Mouse (Mus musculus): ENCODE measurements around the gene Pzp.
A peak's percentile ranks its signal among the peaks of the same experiment; 100 is the strongest.

Gene Pzp

DNA sequence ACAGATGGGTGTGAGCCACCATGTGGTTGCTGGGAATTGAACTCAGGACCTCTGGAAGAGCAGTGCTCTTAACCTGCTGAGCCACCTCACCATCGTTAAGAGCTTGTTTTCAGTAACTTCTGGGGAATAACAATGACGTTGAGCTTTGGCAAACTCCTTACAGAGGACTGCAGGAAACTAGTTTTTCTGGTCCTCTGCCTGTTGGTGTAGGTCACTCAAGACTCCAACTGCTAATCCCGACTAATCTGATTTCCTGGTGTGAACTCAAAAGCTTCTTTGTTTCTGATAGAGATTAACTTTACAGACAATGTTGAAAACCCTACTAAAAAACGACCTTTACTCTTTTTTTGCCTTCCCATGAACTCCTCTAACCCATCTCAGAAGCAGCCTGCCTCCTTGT is 49.0 kb downstream of the Pzp start:
- no peak for DNase-seq

DNA sequence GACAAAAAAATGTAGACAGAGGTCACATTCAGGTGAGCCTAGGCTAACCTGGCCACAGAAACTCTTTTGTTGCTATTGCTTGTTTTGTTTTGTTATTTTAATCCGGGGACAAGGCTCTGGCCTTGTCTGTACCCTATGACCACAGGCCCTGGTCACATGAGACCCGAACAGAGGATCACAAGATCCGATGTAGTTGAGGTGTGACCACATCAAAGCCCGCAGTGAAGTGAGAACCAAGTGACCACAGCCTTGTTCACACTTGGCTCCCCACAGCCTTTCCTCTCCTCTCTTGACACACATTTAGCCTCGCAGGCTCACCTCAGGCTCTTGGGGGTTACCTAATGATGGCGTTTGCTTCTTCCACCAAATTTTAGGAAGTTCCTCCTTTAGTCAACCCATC is 52.4 kb downstream of the Pzp start:
- no peak for DNase-seq

- DNase-seq, result no peak
Observed at GRCm38 (mm10) chr6:128469451-128469850, 57.1 kb downstream of the Pzp start.

GRCm38 (mm10) chr6:128467298-128467697 is 59.2 kb downstream of the Pzp start:
- no peak for DNase-seq

DNA sequence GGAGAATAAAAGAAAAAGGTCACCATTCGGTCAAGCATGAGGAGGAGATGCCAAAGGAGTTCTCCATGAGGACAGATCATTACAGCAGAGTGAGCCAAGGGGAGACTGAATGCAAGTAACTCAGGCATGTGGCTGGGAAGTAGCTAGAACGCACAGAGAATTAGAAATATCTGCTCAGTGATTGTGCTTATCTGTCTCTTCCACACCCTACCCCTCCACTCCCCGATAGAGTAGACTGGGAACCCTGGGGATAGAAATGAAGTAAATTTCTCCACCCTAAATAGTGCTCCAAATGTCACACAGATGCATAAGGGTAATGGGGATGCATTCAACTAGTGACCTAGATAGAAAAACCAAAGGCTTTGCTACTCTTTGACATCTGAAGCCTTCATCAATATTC is 60.0 kb downstream of the Pzp start:
- DNase-seq, result no peak

GRCm38 (mm10) chr6:128466043-128466442 is 60.5 kb downstream of the Pzp start:
- DNase-seq, result no peak

- no peak for DNase-seq
Observed at GRCm38 (mm10) chr6:128464996-128465395, 61.5 kb downstream of the Pzp start.

DNA sequence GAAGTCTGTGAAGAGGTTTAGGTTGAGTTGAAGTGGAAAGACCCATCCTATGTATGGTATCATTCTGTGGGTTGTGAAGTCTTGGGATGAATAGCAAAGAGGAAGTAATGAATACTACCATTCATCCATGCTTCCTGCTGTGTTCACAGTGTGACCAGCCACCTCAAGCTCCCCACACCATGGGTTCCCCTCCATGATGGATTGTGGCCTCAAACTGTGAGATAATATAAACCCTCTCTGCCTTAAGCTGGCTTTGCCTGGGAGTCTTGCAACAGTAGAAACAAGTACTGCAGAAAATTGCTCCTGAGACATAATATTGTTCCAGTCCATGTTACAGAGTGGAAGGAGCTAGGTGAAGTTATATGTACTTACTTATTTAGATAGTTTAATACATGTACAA is 64.9 kb downstream of the Pzp start:
- DNase-seq, result no peak

GRCm38 (mm10) chr6:128460729-128461503 is 65.6 kb downstream of the Pzp start:
- DNase-seq, result no peak

GRCm38 (mm10) chr6:128460321-128460720 is 66.2 kb downstream of the Pzp start:
- no peak for DNase-seq

DNA sequence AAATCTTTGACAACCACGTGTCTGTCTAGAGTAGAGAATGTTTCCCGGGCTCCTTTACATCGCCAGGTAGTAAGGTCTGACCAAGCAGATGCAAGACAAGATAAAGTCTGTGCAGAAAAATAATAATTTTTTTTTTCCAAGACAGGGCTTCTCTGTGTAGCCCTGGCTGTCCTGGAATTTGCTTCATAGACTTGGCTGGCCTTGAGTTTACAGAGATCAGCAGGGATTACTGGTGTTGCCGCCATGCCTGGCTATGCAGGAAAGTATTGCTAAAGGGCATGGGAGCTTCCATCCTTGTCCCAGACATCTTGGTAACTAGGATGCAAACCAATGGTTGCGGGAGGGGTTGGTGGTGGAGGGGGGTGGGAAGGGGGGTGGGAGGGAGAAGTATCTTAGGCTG is 69.3 kb downstream of the Pzp start:
- no peak for DNase-seq

- DNase-seq, result no peak
Observed at GRCm38 (mm10) chr6:128455835-128456605, 70.5 kb downstream of the Pzp start.

DNA sequence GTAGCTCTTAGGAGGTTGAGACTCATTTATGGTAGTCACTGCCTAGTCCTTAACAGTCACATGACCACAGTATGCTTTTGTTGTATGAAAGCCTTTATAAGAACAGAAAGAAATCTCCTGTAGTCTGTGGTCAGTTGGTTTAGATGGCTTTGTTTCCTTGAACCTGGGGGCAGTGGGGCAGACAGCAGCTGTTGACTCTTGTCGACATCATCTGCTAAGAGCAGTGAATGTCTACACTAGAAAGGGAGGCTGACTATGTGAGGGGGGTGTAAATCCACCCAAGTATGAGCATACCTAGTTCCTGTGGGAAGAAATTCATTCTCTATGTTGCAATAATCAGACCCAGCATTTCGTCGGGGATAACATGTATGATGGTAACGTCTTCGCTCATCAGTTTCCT is 79.5 kb downstream of the Pzp start:
- DNase-seq, result no peak

DNA sequence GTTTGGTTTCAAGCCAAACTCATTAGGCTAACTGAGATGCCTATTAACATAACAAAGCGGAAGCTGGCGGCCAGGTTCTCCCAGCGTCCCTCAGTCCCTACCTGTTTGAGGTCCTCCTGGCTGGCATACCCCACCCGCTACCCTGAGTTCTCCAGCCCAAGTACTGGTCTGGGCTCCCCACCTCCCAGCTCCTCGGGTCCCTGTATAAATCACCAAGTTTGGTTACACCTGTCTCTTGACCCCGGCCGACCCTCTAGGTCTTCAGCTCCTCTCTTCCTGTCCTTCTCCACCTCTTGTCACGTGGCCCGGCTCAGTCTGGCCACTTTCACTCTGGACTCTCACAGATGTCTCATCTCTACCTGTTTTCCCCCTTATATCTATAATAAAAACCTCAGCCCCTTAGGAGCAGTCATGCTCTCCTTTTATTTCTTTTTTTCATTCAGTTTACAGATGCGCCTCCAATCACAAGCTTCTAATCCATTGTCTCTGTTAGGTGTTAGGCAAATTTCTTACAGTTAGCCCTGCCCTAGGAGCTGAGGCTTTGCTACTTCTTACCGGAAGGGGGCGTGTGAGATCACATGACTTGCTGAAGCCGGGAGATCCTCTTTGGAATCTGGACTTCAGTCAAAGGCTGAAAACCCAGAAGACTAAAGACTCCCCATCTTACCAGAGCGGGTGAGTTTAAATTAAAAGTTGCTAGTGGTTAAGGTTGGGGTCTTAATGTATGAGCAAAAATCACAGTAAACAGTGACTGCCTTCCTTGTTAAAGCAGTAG is 80.6 kb downstream of the Pzp start:
- DNase-seq, result peak; percentile 48

DNA sequence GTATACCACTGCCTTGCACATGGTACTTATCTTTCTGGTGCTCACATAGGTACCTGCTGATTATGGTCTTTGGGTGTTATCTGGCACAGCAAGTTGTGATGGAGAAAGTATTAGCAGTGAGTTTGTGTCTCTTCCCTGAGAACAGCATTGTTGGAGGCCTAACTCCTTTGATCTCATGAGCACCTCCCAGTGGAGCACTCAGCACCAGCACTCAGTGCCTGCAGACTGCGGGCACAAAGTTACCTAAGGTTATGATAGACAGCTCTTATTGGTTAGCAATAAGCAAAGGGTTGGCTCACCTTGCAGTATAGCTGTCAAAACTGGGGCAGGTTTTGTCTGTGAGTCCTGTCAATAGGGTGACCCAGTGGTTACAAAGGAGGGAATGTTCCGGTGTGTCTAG is 86.3 kb downstream of the Pzp start:
- no peak for DNase-seq

- DNase-seq, result peak; percentile 67
Observed at GRCm38 (mm10) chr6:128438871-128439341, 87.6 kb downstream of the Pzp start.

GRCm38 (mm10) chr6:128438317-128438870 is 88.1 kb downstream of the Pzp start, which contains the start of gene Fkbp4:
TSS of gene Fkbp4 (minus strand) at chr6:128438677.
- DNase-seq, result peak; percentile 94

DNA sequence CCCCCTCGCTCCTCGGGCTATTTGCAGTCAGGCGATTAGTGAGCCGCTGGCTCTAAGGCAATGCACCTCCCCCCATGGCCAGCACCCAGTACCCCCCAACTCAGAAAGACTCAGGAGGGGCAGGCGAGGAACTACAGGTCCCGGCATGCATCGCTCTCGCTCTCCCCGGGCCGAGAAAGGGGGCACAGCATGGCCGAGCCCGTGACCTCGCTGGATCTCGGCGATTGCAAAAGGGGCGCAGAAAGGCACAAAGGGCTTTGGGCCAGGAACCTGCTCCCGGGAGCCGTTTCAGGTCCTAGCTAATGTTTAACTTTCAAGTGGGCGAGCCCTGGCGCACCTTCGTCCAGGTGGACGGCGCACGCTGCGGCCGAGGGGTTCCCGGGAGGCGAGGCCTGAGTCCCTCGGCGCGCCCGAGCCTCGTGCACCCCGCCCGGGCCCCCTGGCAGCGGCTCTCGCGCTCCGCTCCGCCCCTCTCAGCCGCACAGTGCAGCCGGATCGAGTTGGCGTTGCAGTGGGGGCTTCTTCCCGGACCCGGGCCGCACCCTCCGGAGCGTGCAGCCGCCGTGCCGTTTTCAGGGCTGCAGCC is 88.7 kb downstream of the Pzp start:
- peak; percentile 80 for DNase-seq

DNA sequence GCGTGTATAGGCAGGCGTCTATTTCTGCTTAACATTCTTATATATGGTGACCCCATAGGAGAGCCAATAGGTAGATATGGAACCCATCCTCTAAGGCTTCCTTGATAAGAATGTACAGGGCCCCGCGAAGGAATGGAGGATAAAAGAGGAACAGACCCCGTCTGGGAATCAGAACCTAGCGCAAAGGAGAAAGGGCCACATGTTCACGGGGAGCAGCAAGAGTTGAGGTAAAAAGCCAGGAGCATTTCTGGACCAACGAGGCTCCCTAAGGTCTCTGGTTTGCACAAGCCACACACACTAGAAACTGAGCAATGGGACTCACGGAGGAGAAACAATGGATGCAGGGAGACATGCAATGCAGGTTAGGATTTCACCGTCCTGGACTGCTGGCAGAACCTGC is 89.2 kb downstream of the Pzp start:
- no peak for DNase-seq

DNA sequence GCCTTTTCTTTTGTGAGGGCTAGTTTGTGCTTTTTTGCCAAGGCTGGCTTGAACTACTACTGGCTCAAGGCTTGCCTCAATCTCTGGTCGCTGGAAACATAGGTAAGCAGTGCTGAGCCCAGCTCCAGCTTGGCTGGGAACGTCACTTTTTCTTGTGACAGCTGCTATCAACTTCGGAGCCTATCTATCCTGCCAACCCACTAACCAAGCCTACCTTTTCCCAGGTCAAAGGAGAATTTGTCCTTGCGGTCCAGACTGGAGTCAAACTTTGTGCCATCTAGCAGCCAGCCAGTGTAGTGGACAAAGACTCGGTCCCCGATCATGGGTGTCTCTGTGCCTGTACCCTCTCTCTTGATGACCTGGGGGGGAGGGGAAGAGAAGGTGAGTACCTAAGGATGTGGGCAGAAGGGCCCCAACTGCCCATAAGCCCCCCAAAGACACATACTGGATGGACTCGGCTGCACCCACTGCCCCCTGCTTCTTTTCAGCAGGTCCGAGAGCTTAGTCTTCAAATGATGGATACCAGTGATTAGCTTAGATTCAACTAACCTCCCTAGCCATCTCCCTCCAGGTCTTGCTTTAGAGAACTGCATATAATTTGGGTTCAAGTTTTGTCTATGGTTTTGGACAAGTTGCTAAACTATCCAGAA is 90.0 kb downstream of the Pzp start:
- no peak for DNase-seq

DNA sequence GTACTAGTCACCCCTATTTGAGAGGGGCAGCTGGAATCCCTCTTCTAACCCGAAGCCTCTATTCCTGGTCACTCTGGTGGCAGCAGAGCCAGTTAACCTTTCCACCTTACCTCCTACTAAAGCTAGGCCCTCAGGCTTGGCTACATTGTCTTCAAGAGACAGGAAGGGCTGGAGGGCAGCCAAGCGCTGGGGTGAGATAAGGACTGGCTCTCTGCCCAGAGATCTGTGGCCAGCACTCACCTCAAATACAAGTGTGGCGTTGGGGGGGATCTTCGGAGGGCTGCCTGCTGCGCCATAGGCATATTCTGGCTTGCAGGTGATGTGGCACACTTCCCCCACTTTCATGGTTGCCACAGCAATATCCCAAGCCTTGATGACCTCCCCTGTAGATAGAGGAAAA is 91.0 kb downstream of the Pzp start:
- peak; percentile 83 for DNase-seq

Measured in cerebellum, adult 11-12 months (tissue).